Mouse (Mus musculus) limb, embryonic 13.5 days (tissue): ENCODE data around the gene Hoxc5. TPM values are rescaled to one million over a fixed set of nuclear protein-coding genes. Genes with fewer than 3 reads are reported as not detected.

Experiments used
- ATAC-seq: fragments of 200-750 bp; cut with Nextera tagmentation; 2 replicates; pipeline ENCODE4 v1.8.0; 2017; ENCODE audit warnings: low read depth, moderate number of reproducible peaks, moderate TSS enrichment; ENCODE audit not compliant: low FRiP score
- H3K27ac ChIP-seq: fragments of 300-500 bp; sonication (generic); 2 replicates; pipeline ENCODE4 v1.5.1; 2015; ENCODE audit warnings: inconsistent platforms, mild to moderate bottlenecking, moderate library complexity
- H3K27me3 ChIP-seq: fragments of 300-500 bp; sonication (generic); 2 replicates; pipeline ENCODE4 v1.6.1; 2015; ENCODE audit warnings: mild to moderate bottlenecking, inconsistent platforms
- H3K36me3 ChIP-seq: fragments of 300-500 bp; sonication (generic); 2 replicates; pipeline ENCODE4 v1.6.1; 2015; ENCODE audit warnings: inconsistent platforms, mild to moderate bottlenecking, moderate library complexity
- H3K4me1 ChIP-seq: fragments of 300-500 bp; sonication (generic); 2 replicates; pipeline ENCODE4 v1.6.1; 2015; ENCODE audit warnings: inconsistent platforms
- H3K4me2 ChIP-seq: fragments of 300-500 bp; sonication (generic); replicated peaks from 2 replicates; pipeline ENCODE4 v1.6.1; 2015; ENCODE audit warnings: inconsistent platforms, mild to moderate bottlenecking, moderate library complexity
- H3K4me3 ChIP-seq: fragments of 300-500 bp; sonication (generic); 2 replicates; pipeline ENCODE4 v1.5.1; 2015; ENCODE audit warnings: moderate library complexity, mild to moderate bottlenecking, inconsistent platforms
- H3K9ac ChIP-seq: fragments of 300-500 bp; sonication (generic); 2 replicates; pipeline ENCODE4 v1.6.1; 2015; ENCODE audit warnings: mild to moderate bottlenecking, inconsistent platforms
- H3K9me3 ChIP-seq: fragments of 300-500 bp; sonication (generic); 2 replicates; pipeline ENCODE4 v1.6.1; 2016; ENCODE audit warnings: inconsistent platforms
- WGBS: fragments of 180-500 bp; shearing (Covaris S2); methylation state at CpG from one replicate; pipeline ENCODE4 v1.1.7; 2015; 5-methylcytosine and 5-hydroxymethylcytosine counted together
- polyA plus RNA-seq: library from polyadenylated mRNA; unstranded; fragments of >200 nt; fragmentation: Nextera tagmentation; extraction: Ambion mirVana; gene quantifications from 2 replicates; pipeline ENCODE4 v1.2.1, GENCODE M21; 2015

Gene Hoxc5
- polyA plus RNA-seq, 1 experiment from 2014 or later, result 5.2 TPM

DNA sequence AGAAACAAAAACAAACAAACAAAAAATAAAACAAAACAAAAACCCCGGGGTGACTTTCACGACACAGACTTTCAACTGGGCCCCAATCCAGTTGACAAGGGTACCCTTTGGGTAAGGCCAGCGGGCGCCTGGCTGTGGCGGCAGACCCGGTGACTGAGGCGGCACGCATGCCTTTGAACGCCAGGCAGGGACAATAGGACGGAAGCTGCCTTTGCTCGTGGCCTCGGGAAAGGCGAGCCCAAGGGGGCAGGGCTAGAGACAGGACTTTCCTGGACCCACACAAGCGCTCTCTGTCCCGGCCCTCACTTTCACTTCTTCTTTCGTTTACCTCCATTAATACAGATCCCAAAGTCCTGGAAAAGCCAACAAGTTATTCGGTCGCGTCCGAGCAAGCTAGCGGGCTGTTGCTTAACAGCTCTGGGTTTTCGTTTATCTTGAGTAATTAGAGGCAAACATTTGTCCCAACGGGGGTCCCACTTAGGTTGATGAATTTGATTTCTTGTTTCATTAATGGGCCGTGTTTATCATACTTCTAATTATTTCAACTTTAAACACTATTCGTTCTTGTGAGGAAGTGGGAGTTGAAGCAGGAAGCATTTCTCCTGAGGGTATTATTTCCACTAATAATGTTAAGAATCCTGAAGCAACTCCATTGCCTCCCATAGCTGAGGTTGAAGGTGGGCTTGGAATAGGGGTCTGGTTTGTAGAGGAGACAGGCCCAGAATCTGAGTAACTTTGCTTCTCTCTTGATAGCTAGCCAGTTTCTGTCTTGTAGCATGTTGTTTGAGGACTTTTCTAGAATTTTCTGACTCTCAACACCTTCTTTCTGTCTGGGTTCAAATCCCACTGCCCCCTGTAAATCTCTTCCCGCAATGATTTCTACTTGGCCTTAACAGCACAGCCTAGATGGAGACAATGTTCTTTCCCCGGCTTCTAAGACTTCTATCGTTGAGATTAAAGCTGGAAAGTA lies 3.3 kb upstream of the Hoxc5 start:
- H3K36me3 ChIP-seq, result no peaks in the 10 kb centered on the region
- ATAC-seq, result no peak
- H3K4me1 ChIP-seq, result peaks cover 23% of the 10 kb centered on the region
- H3K27me3 ChIP-seq, result peaks cover 89% of the 10 kb centered on the region
- 4% methylated on average over 28 of the region's 28 CpGs for WGBS
- peak overlapping the region; percentile 62 for H3K9ac ChIP-seq
- no peaks in the 10 kb centered on the region for H3K9me3 ChIP-seq
- peak overlapping the region; percentile 49; the same call in 1 of the 2 replicates for H3K27ac ChIP-seq
- peak overlapping the region; percentile 58 for H3K4me2 ChIP-seq
- H3K4me3 ChIP-seq, result peak overlapping the region; percentile 37

DNA sequence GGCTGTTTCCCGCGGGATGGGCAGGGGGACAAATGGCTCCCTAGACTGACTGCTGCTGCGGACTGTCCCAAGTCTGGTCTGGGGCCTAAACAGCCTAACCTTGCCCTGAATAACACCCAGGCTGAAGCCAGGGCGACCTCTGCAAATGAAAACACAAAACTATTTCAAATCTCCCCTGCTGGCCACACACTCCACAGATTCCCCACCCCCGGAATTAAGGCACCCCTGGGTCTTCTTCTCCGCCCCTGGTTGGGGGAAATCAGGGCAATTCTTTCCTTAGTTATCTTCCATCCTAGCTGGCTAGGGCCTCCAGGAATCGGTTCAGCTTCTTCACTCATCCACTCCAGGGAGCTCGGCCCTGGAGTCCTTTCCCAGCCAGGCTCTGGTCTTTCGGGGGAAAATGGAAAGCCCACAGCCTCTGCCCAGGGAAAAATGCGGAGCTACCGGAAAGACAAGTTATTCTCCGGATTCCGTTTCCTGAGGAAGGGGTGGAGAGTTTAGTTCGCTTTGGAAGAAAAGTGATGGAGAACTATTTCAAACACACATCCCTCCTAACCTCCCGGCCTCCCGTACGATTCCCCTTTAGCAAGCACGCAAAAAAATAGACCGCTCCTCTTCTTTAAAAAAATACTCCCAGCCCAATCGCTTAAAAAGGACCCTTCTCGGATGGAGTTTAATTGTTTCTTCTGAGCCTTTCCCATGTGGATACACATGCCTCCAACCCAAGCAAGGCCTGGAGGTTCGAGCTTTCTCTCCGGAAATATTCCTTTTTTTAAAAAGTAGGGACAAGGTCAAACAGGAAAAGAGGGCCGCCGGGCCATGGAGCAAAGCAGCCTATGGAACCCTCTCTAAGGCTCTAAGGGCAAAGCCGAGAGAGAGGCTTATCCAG lies 2.0 kb upstream of the Hoxc5 start:
- H3K4me1 ChIP-seq, result peaks cover 16% of the 10 kb centered on the region
- H3K4me2 ChIP-seq, result peak overlapping the region; percentile 58
- no peaks in the 10 kb centered on the region for H3K36me3 ChIP-seq
- ATAC-seq, result no peak
- WGBS, result 5% methylated on average over 26 of the region's 26 CpGs
- H3K4me3 ChIP-seq, result peak overlapping the region; percentile 37
- H3K27ac ChIP-seq, result peak overlapping the region; percentile 75; the same call in 1 of the 2 replicates
- peaks cover 91% of the 10 kb centered on the region for H3K27me3 ChIP-seq
- no peaks in the 10 kb centered on the region for H3K9me3 ChIP-seq
- H3K9ac ChIP-seq, result peak overlapping the region; percentile 62

DNA sequence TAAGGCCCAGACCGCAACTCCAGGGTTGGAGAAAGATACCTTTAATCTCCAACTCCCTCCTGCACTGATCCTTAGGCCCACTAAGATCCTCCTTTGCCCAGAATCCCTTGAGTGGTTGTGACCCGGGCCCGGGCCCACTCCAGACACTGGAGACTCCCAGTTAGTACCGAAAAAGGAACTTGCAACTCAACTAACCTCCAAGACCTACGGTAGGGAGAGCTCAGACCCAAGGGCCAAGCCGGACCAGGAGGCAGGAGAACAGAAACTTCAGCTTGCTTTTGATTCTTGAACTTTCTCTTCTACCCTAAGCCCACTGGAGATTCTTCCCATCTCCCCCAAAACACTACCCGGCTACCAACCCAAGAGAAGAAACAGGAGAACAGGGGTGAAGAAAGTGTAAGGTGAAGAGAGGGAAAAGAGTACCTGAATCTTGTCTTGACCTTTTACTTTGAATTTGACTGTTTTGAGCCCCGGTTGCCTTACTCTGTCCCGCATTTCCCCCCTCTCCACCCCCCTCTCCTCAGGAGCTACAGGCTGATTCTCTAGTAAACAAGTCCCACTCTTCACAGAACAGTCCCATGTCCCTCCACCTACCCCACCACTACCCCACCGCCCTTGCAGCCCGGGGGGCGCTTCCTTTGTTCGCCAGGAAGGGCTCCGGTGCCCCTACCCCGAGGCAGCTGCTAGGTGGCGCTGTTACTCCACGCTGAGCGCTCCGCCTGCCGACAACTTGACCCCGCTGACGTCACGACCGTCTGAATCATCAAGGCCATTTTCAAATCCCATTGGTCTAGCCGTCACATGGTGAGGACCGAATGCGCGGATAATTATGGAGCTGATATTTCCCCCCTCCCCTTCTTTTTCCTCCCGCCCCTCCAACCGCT lies 1.1 kb upstream of the Hoxc5 start:
- H3K9ac ChIP-seq, result peak overlapping the region; percentile 62
- H3K36me3 ChIP-seq, result no peaks in the 10 kb centered on the region
- peak overlapping the region; percentile 58 for H3K4me2 ChIP-seq
- peaks cover 12% of the 10 kb centered on the region for H3K4me1 ChIP-seq
- peak overlapping the region; percentile 37 for H3K4me3 ChIP-seq
- peaks cover 93% of the 10 kb centered on the region for H3K27me3 ChIP-seq
- H3K27ac ChIP-seq, result peak overlapping the region; percentile 75; the same call in 1 of the 2 replicates
- WGBS, result 2% methylated on average over 30 of the region's 30 CpGs
- no peaks in the 10 kb centered on the region for H3K9me3 ChIP-seq
- ATAC-seq, result peak; percentile 81

DNA sequence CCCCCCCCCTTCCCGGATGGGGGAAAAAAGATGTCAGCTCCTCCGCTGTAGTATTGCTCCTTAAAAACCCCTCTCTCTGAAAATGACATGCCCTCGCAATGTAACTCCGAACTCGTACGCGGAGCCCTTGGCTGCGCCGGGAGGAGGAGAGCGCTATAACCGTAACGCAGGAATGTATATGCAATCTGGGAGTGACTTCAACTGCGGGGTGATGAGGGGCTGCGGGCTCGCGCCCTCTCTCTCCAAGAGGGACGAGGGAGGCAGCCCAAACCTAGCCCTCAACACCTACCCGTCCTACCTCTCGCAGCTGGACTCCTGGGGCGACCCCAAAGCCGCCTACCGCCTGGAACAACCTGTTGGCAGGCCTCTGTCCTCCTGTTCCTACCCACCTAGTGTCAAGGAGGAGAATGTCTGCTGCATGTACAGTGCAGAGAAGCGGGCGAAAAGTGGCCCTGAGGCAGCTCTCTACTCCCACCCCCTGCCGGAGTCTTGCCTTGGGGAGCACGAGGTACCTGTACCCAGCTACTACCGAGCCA lies 399 bp upstream of the Hoxc5 start, which contains the start of gene Hoxc10:
Hoxc10 (plus strand) TSS at position 21 of the 536 bp plus-strand sequence.
- H3K36me3 ChIP-seq, result no peaks in the 10 kb centered on the region
- peaks cover 12% of the 10 kb centered on the region for H3K4me1 ChIP-seq
- H3K27ac ChIP-seq, result peak within 1 kb of the TSS; percentile 75; the same call in 1 of the 2 replicates
- H3K27me3 ChIP-seq, result peaks cover 93% of the 10 kb centered on the region
- WGBS, result under 1% methylated on average over 27 of the region's 27 CpGs
- H3K4me2 ChIP-seq, result peak within 1 kb of the TSS; percentile 58
- ATAC-seq, result peak; percentile 51
- no peaks in the 10 kb centered on the region for H3K9me3 ChIP-seq
- H3K9ac ChIP-seq, result peak within 1 kb of the TSS; percentile 69
- peak within 1 kb of the TSS; percentile 37 for H3K4me3 ChIP-seq

DNA sequence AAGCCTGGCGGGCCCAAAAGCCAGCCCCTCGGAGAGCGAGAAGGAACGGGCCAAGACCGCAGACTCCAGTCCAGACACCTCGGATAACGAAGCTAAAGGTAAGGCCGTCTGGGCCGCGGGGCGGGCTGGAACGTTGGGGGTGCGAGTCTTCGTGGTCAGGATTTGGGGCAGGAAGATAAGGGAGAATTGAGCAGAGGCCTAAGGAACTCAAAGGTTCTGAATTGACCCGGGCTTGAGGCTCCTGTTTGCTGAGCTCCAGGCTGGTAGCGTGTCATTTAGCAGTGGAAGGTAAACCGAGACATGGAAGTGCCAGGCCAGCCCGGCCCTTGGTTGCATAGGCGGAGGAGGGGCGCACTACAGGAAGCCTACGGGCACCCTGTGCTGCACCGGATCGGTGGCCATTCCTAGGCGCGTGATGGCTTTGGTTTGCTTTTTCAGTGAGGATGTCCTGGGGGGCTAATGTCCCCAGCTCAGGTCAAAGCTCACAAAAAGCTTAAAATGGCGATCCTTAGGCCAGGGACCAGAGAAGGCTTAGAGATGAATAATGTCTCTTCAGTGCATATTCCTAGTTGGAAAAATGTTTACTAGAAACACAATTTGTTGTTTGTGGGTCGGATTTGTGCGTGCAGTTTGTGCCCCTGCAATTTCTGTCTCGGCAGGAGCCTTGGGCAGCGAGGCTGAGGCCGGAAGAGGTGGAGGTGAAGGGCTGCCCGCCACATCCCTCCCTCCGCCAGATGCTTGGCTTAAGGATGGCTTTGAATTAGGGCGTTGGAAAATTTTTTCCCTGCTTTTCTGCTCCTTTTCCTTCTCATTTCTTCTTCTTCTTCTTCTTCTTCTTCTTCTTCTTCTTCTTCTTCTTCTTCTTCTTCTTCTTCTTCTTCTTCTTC lies 511 bp downstream of the Hoxc5 start:
- no peak for ATAC-seq
- Histone ChIP-seq H3K4me1 (peaks cover 18% of the 10 kb centered on the region), H3K27me3 (peaks cover 96% of the 10 kb centered on the region), H3K27ac (peak overlapping the region; percentile 63; the same call in 1 of the 2 replicates), H3K36me3 (no peaks in the 10 kb centered on the region), H3K4me2 (peak overlapping the region; percentile 58), H3K9ac (peak overlapping the region; percentile 69), H3K4me3 (peak overlapping the region; percentile 37), H3K9me3 (no peaks in the 10 kb centered on the region)
- 2% methylated on average over 34 of the region's 34 CpGs for WGBS

DNA sequence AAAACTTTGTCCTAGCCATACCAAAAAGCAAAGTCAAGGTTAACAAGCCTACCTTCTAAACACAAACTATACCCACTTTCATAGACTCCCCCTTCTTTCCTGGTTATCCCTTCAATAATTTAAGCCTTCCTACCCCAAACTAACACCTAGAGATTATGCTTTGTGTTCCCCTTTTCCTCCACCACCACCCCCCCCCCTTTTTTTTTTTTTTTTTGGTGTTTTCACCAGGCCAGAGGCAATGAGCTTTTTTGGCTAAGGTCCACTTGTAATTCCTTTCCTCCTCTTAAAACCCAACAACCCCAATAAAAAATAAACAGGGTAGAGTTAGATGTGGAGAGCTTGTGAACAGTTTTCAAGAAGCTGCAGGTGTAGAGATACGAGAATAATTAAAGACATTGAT lies 2.1 kb downstream of the Hoxc5 start:
- no peak for ATAC-seq
- Histone ChIP-seq H3K36me3 (no peaks in the 10 kb centered on the region), H3K4me2 (peak overlapping the region; percentile 58), H3K27ac (no peak overlapping the region), H3K4me1 (peaks cover 18% of the 10 kb centered on the region), H3K9ac (no peak overlapping the region), H3K9me3 (no peaks in the 10 kb centered on the region), H3K27me3 (peaks cover 99% of the 10 kb centered on the region), H3K4me3 (peak overlapping the region; percentile 23; the same call in 1 of the 2 replicates)
- WGBS, result 14% methylated on average over 1 of the region's 1 CpGs

DNA sequence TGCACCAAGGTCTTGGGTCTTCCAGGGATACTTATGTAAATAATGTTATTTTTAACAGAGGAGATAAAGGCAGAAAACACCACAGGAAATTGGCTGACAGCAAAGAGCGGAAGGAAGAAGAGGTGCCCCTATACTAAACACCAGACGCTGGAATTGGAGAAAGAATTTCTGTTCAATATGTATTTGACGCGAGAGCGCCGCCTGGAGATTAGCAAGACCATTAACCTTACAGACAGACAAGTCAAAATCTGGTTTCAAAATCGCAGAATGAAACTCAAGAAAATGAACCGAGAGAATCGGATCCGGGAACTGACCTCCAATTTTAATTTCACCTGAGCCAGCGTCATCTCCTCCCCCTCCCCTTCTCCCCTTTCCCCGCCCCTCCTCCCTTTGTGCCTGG lies 3.5 kb downstream of the Hoxc5 start:
- H3K27me3 ChIP-seq, result peaks cover 99% of the 10 kb centered on the region
- peak overlapping the region; percentile 34 for H3K4me2 ChIP-seq
- ATAC-seq, result no peak
- H3K9ac ChIP-seq, result no peak overlapping the region
- whole genome bisulfite sequencing, result 4% methylated on average over 12 of the region's 12 CpGs
- no peak overlapping the region for H3K27ac ChIP-seq
- peaks cover 18% of the 10 kb centered on the region for H3K4me1 ChIP-seq
- no peaks in the 10 kb centered on the region for H3K36me3 ChIP-seq
- H3K4me3 ChIP-seq, result no peak overlapping the region
- H3K9me3 ChIP-seq, result no peaks in the 10 kb centered on the region

DNA sequence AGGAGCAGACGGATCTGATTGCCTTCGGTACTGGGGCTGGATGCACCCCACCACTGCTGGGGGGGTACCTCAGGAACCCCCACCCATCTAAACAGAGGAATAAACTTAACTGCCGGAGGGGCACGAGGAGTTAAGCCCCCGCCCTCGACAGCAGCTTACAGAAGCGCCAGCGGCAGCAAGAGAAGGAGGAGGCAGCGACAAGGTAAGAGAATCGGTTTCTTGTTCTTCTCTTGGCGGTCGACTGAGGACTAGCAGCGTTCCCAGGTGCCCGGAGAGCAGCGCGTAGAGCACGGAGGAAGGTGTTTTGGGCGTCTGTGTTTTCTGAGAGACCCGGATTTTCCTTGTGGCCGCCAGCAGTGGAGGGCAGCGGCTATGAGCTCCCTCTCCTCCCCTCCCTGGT lies 5.0 kb downstream of the Hoxc5 start:
- Histone ChIP-seq H3K4me2 (peak overlapping the region; percentile 55), H3K4me3 (peak overlapping the region; percentile 31), H3K27me3 (peaks cover 99% of the 10 kb centered on the region), H3K9ac (peak overlapping the region; percentile 55), H3K27ac (peak overlapping the region; percentile 3; the same call in 1 of the 2 replicates), H3K4me1 (peaks cover 20% of the 10 kb centered on the region), H3K9me3 (no peaks in the 10 kb centered on the region), H3K36me3 (no peaks in the 10 kb centered on the region)
- 2% methylated on average over 21 of the region's 21 CpGs for WGBS
- ATAC-seq, result no peak

DNA sequence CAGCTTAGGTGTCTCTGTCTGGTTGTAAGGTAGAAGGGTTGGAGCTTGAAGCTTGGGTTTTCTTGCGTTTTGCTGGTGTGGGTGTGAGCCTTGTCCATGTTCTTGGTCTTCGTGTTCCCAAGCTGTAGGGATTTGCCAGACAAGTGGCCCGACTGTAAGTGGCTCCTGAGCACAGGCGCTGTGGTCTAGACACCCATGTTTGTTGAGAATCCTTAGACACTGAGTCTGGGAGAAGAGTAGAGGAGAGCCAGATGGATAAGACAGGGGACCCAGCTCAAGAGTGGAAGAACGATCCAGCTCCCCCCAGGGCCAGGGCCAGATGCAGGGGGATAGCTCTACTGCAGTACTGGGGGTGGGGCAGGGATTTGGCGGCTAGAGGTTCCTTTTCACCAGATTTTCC lies 5.5 kb downstream of the Hoxc5 start:
- 5% methylated on average over 6 of the region's 6 CpGs for WGBS
- Histone ChIP-seq H3K36me3 (no peaks in the 10 kb centered on the region), H3K4me3 (peak overlapping the region; percentile 31), H3K9ac (peak overlapping the region; percentile 55), H3K4me2 (peak overlapping the region; percentile 55), H3K27me3 (peaks cover 99% of the 10 kb centered on the region), H3K9me3 (no peaks in the 10 kb centered on the region), H3K27ac (no peak overlapping the region), H3K4me1 (peaks cover 25% of the 10 kb centered on the region)
- ATAC-seq, result no peak

DNA sequence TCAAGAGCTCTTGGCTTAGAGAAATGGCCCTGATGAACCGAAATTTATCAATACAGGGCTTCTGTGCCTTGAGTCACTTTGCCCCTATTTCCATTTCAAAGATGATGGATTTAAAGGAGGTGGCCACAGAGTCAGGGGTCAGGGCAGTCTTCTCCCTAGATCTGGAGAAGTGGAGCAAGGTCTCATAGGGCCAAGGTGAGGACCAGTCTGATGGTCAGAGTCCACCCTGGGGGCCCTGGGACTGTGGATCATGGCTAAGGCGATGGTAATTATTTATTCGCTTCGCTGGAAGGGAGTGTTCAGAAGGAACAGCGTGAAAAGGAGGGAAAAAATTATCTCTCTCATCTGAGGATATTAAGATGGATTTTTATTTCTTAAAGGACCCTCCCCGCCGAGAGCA lies 7.8 kb downstream of the Hoxc5 start:
- Histone ChIP-seq H3K27ac (no peak overlapping the region), H3K9ac (no peak overlapping the region), H3K4me3 (peak overlapping the region; percentile 38), H3K4me1 (peaks cover 21% of the 10 kb centered on the region), H3K36me3 (no peaks in the 10 kb centered on the region), H3K9me3 (no peaks in the 10 kb centered on the region), H3K27me3 (peaks cover 100% of the 10 kb centered on the region), H3K4me2 (peak overlapping the region; percentile 59)
- no peak for ATAC-seq
- 10% methylated on average over 7 of the region's 7 CpGs for WGBS
